Mouse (Mus musculus) mouse trophoblast stem cell (cell line): ENCODE measurements around the gene Klhl18.
"Not testable (repeated sequence)": the region's sequence is repeated elsewhere in the genome, so short reads cannot be mapped to it uniquely, and the experiment has no call there.

ENCODE experiments used
- in situ Hi-C, 2 experiments: fragments of 300-500 bp; cut with MseI, MboI; formaldehyde crosslinking; loops; 2 replicates in 1 of 2; 3 replicates in 1 of 2; pipeline ENCODE4 v1.15.1; 2025

Gene Klhl18

DNA sequence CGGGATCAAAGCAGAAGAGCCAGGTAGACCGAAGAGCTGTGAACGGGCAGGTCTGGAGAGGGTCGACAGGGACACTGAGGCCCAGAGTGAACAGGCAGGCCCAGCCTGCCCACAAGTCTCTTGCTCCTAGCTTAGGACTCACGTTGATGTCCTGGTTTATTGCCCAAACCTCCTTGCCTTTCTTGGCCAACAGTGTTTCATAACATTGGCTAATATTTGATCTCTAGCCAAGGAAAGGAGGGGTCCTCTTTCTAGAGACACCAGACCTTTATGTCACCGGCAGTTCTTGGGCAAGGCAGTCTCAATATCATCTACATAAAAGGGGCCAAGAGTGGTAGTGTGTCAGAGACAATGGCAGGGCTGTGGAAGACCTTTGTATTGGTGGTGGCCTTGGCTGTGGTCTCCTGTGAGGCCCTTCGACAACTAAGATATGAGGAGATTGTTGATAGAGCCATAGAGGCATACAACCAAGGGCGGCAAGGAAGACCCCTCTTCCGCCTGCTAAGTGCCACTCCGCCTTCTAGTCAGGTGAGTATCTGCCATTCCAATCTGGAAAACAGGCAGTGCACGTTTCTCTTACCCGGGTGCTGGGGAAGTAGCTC is 56.9 kb downstream of the Klhl18 start, which contains the start of gene Ngp:
Ngp (plus strand) TSS at position 237 of the 602 bp plus-strand sequence.
- in situ Hi-C loops, result no loop called here

- in situ Hi-C loops, result no loop called here
These were observed 62.7 kb downstream of the Klhl18 start for GRCm38 (mm10) chr9:110413785-110414184.

DNA sequence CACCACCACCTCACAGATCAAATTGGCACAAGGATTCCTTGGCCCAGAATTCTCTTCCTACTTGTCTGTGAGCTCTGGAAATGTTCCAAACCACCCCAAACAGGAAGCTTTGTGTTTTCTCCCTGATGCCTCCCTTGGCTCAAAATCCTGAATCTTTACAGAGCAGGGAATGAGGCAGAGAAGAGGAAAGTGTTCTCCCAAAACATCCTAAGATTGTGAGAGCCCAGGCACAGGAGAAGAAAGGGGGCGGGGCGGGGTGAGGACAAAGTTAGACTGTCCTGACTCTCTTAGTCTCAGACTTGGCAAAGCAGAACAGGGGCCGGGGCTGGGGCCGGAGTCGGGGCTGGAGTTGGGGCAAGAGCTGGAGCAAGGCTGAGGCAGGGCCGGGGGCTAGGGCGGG is 63.6 kb downstream of the Klhl18 start:
- in situ Hi-C loops, result no loop called here

DNA sequence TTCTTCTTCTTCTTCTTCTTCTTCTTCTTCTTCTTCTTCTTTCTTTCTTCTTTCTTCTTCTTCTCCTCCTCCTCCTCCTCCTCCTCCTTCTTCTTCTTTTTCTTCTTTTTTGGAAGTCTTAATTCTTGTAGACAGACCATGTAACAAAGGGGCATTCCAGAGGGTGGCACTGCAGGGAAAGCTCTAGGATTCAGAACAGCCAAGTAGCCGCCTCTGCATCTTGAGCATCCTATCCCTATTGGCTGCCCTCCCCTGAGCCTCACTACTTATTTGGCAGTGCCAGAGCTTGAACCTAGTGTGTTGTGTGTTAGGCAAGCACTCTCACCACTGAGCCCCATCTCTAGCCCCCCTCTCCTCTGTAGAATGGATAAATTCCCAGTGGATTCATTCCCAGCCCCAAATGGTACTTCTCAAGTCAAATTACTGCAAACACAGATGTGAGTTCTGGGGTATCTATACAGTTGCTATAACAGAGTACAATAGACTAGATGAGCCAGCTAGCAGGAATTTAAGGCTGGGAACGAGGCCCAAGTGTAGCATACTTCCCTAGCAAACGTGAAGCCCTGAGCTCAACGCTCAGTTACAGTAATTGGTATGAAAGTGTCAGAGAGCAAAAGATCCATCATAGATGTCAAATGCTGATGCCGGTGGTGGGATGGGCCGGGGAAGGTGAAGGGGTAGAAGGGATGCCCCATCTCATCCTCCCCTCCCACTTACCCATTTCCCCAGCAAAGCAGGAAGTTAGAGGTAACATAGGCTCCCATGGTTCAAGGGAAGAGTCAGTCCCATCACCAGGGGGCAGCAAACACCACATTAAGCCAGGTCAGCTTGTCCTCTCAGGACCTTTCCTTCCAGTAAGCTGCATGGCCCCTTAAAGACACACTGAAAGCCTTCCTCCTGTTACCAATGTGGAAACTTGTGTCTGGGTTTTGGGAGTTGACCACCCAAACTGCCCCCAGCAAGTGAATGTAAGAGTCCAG is 65.3 kb downstream of the Klhl18 start:
- in situ Hi-C loops, result no loop called here

GRCm38 (mm10) chr9:110408099-110408773 is 68.3 kb downstream of the Klhl18 start, which contains the start of gene Ptpn23:
Ptpn23 (minus strand) TSS chr9:110408213.
- in situ Hi-C loops, result no loop called here

- in situ Hi-C loops, result no loop called here
These were observed 69.0 kb downstream of the Klhl18 start for GRCm38 (mm10) chr9:110407311-110408098.

DNA sequence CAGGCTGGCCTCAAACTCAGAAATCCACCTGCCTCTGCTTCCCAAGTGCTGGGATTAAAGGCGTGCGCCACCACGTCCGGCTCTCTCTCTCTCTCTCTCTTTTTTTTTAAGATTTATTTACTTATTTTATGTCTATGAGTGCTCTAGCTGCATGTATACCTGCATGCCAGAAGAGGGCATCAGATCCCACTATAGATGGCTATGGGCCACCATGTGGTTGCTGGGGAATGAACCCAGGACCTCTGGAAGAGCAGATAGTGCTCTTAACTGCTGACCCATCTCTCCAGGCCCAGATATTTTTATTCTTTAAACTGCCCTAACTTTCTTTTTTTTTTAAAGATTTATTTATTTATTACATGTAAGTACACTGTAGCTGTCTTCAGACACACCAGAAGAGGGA is 73.3 kb downstream of the Klhl18 start:
- in situ Hi-C loops, result not testable (repeated sequence)

- in situ Hi-C loops, result no loop called here
These were observed 73.8 kb downstream of the Klhl18 start for GRCm38 (mm10) chr9:110402731-110403130.

DNA sequence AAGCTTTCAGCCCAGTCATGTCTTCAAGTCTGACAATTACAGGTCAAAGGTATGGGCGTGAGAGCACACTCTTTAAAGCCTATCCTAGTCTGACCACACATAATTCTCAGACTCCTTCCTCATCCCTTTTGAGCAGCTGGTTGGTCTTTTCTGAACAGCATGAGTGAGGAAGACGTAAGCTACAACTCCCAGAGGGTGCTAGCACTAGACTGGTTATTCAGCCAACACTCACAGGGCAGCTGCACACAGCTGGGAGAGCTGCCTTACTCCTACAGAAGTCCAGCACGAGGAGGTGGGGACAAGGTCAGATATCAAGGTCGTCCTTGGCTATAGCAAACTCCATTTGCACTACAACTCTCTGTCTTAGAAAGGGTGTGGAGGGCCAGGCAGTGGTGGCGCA is 75.8 kb downstream of the Klhl18 start:
- in situ Hi-C loops, result no loop called here

DNA sequence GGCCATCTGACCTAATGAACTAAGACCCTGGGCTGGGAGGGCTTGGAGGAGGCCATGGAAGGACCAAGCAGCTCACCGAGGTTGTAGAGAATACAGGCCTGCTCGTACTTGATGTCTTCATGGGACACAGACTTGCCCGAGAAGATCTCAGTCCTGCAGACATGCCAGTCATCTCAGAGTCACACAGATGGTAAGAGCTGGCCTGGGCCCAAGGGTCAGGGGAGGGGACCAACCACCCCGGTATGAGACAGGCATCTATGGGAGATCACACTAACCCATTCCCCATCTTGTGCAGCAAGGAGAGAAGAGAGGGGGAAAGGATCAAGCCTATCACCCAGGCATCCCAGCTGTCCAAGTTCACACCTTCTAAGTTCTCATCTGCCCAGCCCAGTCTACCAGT is 83.2 kb downstream of the Klhl18 start:
- in situ Hi-C loops, result no loop called here

- in situ Hi-C loops, result no loop called here
These were observed 85.7 kb downstream of the Klhl18 start for GRCm38 (mm10) chr9:110390843-110391242.

DNA sequence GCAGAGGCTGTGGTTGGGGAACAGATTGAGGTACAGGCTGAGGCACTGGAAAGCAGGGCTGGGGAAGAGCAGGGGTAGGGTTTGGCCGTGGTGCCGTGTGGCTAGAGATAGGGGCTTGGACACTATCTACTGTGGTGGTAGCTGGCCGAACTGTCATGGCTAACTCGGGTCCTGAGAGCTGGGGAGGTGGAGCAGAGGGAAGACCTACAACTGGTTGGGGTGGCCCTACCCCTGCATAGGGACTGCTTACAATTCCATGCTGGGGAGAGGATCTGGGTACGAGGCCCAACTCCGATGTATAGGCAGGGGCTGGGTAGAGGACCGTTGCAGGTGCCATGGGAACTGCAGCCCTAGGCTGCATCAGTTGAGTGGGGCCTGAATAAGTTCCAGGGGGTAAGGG is 88.5 kb downstream of the Klhl18 start:
- in situ Hi-C loops, result no loop called here

- in situ Hi-C loops, result no loop called here
These were observed 92.0 kb downstream of the Klhl18 start for GRCm38 (mm10) chr9:110384369-110384929.

- in situ Hi-C loops, result no loop called here
These were observed 95.2 kb downstream of the Klhl18 start for GRCm38 (mm10) chr9:110381292-110381691.

DNA sequence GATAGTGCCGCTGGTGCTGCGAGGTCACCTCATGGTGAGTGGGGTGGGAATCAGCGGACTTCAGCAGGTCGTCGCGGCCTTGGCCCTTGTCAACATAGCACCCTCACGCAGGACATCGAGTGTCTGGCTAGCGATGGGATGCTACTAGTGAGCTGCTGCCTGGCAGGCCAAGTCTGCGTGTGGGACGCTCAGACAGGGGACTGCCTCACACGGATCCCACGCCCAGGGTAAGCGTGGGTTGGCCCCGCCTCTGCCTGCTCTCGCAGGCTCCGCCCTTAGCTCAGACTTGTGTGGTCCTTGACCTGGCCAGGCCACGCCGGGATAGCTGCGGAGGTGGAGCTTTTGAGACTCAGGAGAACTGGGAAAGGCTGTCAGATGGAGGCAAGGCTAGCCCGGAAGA is 95.8 kb downstream of the Klhl18 start:
- in situ Hi-C loops, result no loop called here

- in situ Hi-C loops, result no loop called here
These were observed 97.1 kb downstream of the Klhl18 start for GRCm38 (mm10) chr9:110379361-110379760.

DNA sequence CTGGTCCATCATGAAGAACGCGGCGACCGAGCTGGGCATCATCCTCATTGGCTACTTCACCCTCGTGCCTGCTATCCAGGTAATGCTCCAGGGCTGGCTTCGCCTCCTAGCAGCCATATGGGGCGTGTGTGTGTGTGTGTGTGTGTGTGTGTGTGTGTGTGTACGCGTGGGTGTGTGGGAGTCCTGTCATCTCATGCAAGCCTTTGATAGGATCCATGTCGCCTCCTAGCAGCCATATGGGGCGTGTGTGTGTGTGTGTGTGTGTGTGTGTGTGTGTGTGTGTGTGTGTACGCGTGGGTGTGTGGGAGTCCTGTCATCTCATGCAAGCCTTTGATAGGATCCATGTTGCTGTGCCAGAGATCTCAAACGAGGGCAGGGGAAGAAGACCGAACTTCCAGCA is 98.8 kb downstream of the Klhl18 start:
- in situ Hi-C loops, result not testable (repeated sequence)
